Mouse (Mus musculus): ENCODE results near the gene Skap1.

The Skap1 gene

GRCm38 (mm10) chr11:96466382-96466781 lies 2.0 kb downstream of the Skap1 start:
- no peak for DNase-seq

DNA sequence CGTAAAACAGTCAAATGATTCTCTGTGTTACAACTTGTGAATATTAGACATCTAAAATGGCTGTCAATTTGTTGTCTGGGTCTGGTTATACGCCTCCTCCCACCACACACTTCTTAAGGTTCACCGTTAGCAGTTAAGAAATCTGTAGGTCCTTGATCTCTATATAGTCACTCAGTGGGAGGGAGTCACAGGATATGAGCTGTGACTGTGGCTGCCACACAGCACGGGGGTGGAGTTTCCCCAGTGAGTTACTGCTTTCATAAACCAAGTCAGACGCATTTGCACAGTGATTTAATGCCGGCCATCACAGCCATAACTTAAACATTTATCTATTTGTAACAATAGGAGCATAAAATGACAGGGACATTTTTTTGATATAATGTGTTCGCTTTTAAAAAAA lies 2.6 kb downstream of the Skap1 start:
- no peak for DNase-seq

- DNase-seq: no peak
These were observed 3.8 kb downstream of the Skap1 start for GRCm38 (mm10) chr11:96468048-96468745.

GRCm38 (mm10) chr11:96482711-96483110 lies 18.3 kb downstream of the Skap1 start:
- no peak for DNase-seq

DNA sequence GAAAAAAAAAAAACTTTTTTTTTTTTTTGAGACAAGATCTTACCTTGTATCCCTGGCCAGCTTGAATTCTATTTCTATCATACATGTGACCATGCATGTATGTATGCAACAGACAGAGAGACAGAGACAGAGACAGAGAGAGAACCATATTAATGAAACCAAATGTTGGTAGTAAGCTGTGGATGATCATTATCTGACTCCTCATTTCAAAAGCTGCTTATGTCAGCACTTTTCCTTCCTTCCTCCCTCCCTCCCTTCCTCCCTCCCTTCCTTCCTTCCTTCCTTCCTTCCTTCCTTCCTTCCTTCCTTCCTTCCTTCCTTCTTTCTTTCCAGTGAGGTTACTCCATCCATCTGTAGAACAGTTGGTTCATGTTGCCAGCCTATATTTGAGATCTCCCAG lies 18.8 kb downstream of the Skap1 start:
- no peak for DNase-seq

- DNase-seq: no peak
These were observed 34.1 kb downstream of the Skap1 start for GRCm38 (mm10) chr11:96498481-96498880.

DNA sequence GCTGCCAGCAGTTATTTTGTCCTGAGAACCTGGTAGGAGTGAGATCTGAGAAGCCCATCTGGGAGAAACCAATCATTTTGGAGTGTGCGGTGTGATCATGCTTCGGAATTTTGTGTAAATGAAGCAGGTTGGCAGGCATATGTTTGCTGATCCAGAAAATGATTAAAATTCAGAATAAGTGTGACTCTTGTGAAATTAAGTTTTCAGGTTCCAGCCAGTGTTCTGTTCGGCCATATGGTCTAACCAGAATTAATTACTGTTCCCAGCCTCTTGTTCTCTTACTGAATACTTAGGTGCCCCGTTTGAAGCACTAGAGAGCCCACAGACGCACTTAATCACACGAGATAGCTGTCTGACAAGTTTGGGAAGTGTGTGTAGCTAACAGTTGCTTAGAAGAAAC lies 36.6 kb downstream of the Skap1 start:
- no peak for DNase-seq

- no peak for DNase-seq
These were observed 38.6 kb downstream of the Skap1 start for GRCm38 (mm10) chr11:96502948-96503347.

GRCm38 (mm10) chr11:96504509-96505119 lies 40.2 kb downstream of the Skap1 start:
- no peak for DNase-seq

DNA sequence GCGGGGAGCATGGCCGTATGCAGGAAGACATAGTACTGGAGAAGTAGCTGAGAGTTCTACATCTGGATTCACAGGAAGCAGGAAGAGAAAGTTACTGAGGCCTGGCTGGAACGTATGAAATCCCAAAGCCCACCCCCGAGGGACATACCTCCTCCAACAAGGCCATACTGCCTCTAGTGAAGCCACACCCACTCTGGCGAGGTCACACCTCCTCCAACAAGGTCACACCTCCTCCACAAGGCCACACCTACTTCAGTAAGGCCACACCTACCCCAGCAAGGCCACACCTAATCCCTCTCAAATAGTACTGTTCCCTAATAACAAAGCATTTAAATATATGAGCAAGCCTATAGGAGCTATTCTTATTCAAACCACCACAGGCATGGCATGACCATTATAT lies 41.4 kb downstream of the Skap1 start:
- DNase-seq: no peak

DNA sequence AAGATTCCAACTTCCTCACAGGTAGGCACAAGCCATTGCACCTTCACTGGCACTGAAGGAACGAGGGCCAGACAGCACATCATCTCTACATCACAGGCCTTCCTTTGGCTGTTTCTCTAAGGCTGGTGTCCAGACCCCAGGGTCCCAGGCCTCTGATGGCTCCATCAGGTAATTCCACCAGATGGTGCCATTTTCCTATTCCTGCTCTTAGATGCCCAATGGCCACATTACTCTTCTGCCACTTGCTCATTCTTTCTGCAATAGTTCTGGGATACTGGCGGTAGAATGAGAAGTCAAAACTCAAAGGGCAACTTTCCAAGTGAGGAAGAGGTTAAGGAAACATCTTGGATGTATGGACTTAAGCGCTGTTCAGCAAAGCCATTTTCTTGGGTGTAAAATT lies 50.8 kb downstream of the Skap1 start:
- DNase-seq: no peak

DNA sequence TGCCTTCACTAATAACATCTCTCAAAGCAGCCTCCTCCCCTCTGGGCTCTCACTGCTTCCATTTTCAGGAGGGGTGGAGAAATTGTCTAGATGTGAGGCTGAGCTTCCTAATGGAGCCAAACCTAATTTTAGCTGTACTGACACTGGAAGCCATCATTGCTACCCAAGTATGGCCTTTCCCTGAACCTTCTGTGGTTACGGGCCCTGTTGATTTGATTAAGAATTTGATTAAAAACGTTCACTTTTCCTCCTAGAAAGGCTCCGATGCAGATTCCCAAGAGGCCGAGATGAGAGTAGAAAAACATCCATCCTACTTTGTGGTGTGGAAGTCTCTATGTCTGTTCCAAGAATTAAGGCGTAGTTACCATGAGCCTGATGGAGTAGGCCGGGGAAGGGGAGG lies 60.1 kb downstream of the Skap1 start:
- no peak for DNase-seq

DNA sequence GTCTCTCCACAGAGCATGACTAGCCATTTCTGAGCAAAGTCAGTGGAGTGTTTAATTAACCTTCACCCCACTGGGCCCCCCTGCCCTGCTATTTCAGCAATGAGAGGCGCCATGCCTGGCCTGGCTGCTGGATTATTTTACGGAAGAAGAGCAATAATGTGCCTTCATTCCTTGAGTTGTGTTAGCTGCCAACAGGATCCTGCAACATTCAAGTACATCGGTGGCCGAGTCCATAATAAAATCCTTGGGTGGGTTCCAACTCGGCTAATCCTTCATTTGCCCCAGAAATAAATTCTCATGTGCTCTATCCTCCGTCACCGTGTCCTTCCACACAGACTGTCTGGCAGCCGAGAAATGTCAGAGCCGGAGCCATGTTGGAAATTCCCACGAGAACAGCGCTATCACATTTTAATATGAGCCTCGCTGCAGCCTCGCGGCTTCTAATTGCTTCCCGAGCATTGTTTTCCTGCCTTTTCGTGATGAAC lies 61.8 kb downstream of the Skap1 start:
- DNase-seq: no peak

DNA sequence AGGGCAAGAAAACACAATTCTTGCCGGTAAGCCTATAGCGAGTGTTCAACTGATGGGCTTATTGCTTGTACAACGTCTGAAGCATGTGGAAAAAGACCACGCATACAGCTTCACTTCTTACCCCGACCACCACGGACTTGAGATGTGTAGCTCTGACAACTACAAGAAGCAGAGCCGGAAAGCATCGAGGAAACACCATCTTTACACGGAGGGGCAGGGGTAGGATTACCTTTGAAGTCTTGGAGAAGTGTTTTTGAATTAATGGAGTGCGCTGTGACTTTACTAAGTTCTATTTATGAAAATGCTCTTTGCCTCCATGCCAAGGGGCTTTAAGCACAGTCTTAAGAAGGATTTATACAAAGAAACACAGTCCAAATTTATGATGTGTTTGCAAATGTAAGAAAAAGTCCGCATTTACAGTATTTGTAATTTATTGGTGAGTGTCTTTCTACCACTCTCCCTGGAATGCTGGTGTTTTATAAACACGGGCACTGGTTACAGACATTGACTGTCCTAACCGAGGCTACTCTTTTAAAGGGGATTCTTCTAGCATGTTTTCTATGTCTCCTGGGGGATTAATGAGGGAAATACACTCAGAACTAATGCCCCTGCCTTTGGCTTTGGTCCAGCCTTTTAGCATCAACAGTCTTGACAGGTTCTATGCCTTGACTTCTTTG lies 67.5 kb downstream of the Skap1 start:
- DNase-seq: no peak

DNA sequence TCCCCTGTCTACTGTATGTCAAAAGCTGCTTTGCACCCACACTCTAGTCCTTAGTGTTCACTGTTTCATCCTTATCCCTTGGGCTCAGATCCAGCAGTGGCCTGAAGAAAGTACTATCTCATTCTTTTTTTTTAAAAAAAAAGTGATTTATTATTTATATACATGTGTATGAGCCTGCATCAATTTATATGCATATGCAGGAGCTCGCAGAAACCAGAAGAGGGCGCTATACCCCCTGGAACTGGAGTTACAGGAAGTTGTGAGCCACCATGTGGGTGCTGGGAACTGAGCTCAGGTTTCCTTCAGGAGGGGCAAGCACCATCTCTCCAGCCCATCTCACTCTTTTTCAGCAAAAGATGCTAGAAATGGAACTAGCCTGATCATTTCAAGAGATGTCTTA lies 70.1 kb downstream of the Skap1 start:
- no peak for DNase-seq

GRCm38 (mm10) chr11:96536146-96536545 lies 71.8 kb downstream of the Skap1 start:
- DNase-seq: peak; percentile 13

GRCm38 (mm10) chr11:96542003-96542402 lies 77.6 kb downstream of the Skap1 start:
- no peak for DNase-seq

DNA sequence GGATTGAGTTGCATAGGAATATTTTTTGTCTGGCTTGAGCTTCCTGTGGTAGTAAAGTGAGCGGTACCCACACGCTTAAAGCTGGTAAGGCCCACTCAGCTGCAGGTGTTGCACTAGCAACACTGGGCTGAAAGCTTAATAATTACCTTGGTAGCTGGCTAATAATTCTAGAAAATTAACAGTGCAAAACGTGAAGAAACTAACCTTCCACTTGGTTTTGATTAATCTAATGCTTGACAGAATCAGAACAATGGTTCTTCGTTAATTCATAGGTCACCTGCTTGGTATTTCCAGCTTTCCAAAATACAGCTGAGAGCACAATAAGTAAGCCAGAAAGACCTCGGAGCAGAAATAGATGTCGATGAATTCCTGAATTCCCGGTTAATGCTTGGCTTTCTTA lies 78.2 kb downstream of the Skap1 start:
- DNase-seq: no peak

GRCm38 (mm10) chr11:96546428-96546827 lies 82.0 kb downstream of the Skap1 start:
- DNase-seq: no peak

DNA sequence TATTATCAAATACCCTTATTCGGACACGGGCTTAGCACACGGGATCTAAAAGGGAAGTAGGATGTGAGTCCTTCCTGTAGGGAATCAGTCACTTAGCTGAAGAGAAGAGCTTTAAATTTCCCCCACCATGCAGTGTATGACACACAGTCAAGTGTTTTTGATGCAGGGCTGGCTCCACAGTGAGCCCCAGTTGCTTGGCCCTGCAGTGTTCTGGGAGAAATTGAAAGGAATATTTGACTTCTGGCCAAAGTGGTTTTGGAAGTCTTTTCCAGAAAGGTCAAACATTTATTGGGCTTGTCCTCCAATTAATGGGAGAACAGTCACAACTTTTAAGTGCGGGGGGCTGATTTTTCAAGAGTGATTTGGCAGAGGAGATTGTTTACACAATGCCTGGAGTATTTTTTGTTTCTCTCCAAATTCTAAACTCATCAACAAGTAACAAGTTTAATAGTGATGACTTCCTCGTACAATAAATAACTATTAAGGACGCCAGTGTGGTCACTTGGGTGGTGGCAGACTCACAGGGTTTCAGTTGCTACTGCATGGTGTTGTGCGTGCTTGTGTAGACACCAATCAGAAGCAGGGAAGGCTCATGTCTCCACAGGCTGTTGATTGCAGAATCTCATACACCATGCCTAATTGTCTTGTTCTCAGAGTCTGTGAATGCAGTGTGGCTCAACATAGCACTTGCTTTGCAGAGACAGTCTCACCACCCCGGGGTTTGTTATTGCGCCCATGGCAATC lies 86.7 kb downstream of the Skap1 start:
- no peak for DNase-seq

DNA sequence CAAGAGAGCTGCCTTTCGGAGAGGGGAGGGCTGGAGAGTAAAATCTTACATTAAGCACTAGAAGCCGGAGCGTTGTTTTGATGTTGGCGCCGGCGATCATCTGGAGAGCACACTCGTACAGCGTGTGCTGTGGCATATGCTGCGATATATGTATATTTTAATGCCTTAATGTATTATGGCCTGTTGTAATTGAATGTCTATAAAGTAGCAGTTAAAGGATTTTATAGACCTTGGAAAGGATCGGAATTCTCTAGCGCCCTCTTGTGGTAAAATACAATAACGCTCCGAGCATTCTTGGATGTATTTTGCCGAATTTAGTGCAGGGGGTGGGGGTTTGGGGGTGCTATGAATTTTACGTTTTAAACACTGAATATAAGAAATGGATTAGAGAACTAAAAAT lies 88.7 kb downstream of the Skap1 start:
- DNase-seq: peak; percentile 13

GRCm38 (mm10) chr11:96560229-96560628 lies 95.8 kb downstream of the Skap1 start:
- no peak for DNase-seq

- no peak for DNase-seq
These were observed 99.7 kb downstream of the Skap1 start for GRCm38 (mm10) chr11:96564088-96564487.

DNA sequence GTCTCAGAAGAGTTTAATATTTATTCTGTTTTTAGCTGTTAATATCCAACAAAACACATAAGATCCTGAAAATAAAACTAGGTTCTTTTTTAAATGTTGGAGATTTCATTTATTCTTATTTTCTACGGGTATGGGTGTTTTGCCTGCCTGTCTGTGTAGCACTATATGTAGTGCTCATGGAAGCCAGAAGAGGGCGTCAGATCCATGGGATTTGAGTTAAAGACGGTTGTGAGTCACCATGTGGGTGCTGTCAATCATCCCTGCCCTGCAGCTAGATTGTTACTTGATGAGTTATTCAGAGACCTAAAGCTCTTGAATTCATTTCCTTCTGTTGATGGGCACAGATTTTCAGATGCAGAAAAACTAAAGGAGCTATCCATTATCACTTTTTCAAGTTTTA lies 108.1 kb downstream of the Skap1 start:
- DNase-seq: no peak

Measured in right cerebral cortex, postnatal 4 days (tissue).